Mouse (Mus musculus): ENCODE measurements at regions not wholly inside any gene's neighbourhood (a gene's known extent, or its start where the extent isn't known, plus 50 kb on each side); places are given as distances from the start of the nearest gene placed in this dataset.
A peak's percentile ranks its signal among the peaks of the same experiment; 100 is the strongest.

GRCm38 (mm10) chr3:57910020-57910419 is 62.1 kb upstream of the Pfn2 start:
- Histone ChIP-seq H3K27ac (ENCODE audit: insufficient read depth, low read length) (no peak overlapping the region), H3K4me3 (ENCODE audit: insufficient read depth, low read length) (no peak overlapping the region), H3K4me1 (ENCODE audit: control insufficient read depth, insufficient read depth, low read length) (no peaks in the 10 kb centered on the region)
- no peak for TF ChIP-seq CTCF (IDR thresholded peaks at IDR 0.05; ENCODE audit: extremely low read depth, insufficient read depth, low read length)
- no peak for TF ChIP-seq POLR2A (IDR thresholded peaks at IDR 0.05; ENCODE audit: extremely low read depth, insufficient read depth, low read length)

GRCm38 (mm10) chr3:57911831-57912596 is 64.1 kb upstream of the Pfn2 start:
- Histone ChIP-seq H3K4me3 (ENCODE audit: insufficient read depth, low read length) (no peak overlapping the region), H3K4me1 (ENCODE audit: control insufficient read depth, insufficient read depth, low read length) (no peaks in the 10 kb centered on the region), H3K27ac (ENCODE audit: insufficient read depth, low read length) (no peak overlapping the region)

DNA sequence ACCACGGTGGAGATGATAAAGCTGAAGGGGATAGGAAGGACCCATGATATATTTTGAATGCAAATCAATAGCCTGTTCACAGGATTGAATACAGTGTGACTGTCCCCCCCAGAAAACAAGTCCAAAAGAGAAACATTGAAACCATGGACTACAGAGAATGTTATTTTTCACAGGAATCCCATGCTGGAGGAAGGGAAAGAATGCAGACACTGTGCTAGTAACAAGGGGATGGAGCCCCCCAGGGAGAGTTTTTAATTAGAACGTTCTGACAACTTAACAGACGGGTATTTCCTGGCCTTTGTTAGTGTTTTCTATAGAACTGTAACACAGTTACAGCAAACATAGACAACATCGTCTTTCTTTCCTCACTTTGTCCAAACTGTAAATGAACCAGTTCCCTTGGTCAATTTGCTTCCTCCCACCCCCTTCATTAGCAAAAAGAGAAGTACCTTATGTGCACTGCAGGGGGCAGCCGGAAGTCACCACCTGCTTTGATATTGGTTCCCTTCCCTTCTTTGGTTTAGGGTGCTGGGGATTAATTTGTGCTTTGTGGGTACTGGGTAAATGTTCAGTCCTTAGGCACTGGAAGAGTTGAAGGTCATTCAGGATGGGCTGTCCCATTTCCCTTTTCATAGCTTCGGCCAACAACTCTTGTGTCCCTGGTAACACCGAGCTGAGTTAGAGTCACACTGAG is 64.9 kb upstream of the Pfn2 start:
- TF ChIP-seq POLR2A (IDR thresholded peaks at IDR 0.05; ENCODE audit: extremely low read depth, insufficient read depth, low read length) (no peak), CTCF (IDR thresholded peaks at IDR 0.05; ENCODE audit: extremely low read depth, insufficient read depth, low read length) (no peak)
- Histone ChIP-seq H3K27ac (ENCODE audit: insufficient read depth, low read length) (0 out of 2 replicates have a peak overlapping the region, but pooled peaks have one; percentile 25), H3K4me1 (ENCODE audit: control insufficient read depth, insufficient read depth, low read length) (no peaks in the 10 kb centered on the region), H3K4me3 (ENCODE audit: insufficient read depth, low read length) (no peak overlapping the region)

More at GRCm38 (mm10) chr3:57911831-57912596, 64.1 kb upstream of the Pfn2 start:
- TF ChIP-seq POLR2A (IDR thresholded peaks at IDR 0.05; ENCODE audit: extremely low read depth, insufficient read depth, low read length) (no peak), CTCF (IDR thresholded peaks at IDR 0.05; ENCODE audit: extremely low read depth, insufficient read depth, low read length) (no peak)

- H3K4me1 ChIP-seq (ENCODE audit: control insufficient read depth, insufficient read depth, low read length), result no peaks in the 10 kb centered on the region
- no peak overlapping the region for H3K27ac ChIP-seq (ENCODE audit: insufficient read depth, low read length)
- H3K4me3 ChIP-seq (ENCODE audit: insufficient read depth, low read length), result no peak overlapping the region
- TF ChIP-seq POLR2A (IDR thresholded peaks at IDR 0.05; ENCODE audit: extremely low read depth, insufficient read depth, low read length) (no peak), CTCF (IDR thresholded peaks at IDR 0.05; ENCODE audit: extremely low read depth, insufficient read depth, low read length) (no peak)
These were observed 66.8 kb upstream of the Pfn2 start for GRCm38 (mm10) chr3:57914687-57915086.

GRCm38 (mm10) chr3:57918913-57919312 is 71.0 kb upstream of the Pfn2 start:
- no peak overlapping the region for H3K4me3 ChIP-seq (ENCODE audit: insufficient read depth, low read length)
- no peaks in the 10 kb centered on the region for H3K4me1 ChIP-seq (ENCODE audit: control insufficient read depth, insufficient read depth, low read length)
- no peak for TF ChIP-seq CTCF (IDR thresholded peaks at IDR 0.05; ENCODE audit: extremely low read depth, insufficient read depth, low read length)
- no peak for TF ChIP-seq POLR2A (IDR thresholded peaks at IDR 0.05; ENCODE audit: extremely low read depth, insufficient read depth, low read length)
- H3K27ac ChIP-seq (ENCODE audit: insufficient read depth, low read length), result no peak overlapping the region

- TF ChIP-seq POLR2A (IDR thresholded peaks at IDR 0.05; ENCODE audit: extremely low read depth, insufficient read depth, low read length), result no peak
- TF ChIP-seq CTCF (IDR thresholded peaks at IDR 0.05; ENCODE audit: extremely low read depth, insufficient read depth, low read length), result no peak
- Histone ChIP-seq H3K4me1 (ENCODE audit: control insufficient read depth, insufficient read depth, low read length) (no peaks in the 10 kb centered on the region), H3K4me3 (ENCODE audit: insufficient read depth, low read length) (no peak overlapping the region), H3K27ac (ENCODE audit: insufficient read depth, low read length) (no peak overlapping the region)
These were observed 71.7 kb upstream of the Pfn2 start for GRCm38 (mm10) chr3:57919390-57920089.

- Histone ChIP-seq H3K4me3 (ENCODE audit: insufficient read depth, low read length) (no peak overlapping the region), H3K4me1 (ENCODE audit: control insufficient read depth, insufficient read depth, low read length) (no peaks in the 10 kb centered on the region), H3K27ac (ENCODE audit: insufficient read depth, low read length) (no peak overlapping the region)
- no peak for TF ChIP-seq CTCF (IDR thresholded peaks at IDR 0.05; ENCODE audit: extremely low read depth, insufficient read depth, low read length)
- TF ChIP-seq POLR2A (IDR thresholded peaks at IDR 0.05; ENCODE audit: extremely low read depth, insufficient read depth, low read length), result no peak
These were observed 72.2 kb upstream of the Pfn2 start for GRCm38 (mm10) chr3:57920090-57920432.

DNA sequence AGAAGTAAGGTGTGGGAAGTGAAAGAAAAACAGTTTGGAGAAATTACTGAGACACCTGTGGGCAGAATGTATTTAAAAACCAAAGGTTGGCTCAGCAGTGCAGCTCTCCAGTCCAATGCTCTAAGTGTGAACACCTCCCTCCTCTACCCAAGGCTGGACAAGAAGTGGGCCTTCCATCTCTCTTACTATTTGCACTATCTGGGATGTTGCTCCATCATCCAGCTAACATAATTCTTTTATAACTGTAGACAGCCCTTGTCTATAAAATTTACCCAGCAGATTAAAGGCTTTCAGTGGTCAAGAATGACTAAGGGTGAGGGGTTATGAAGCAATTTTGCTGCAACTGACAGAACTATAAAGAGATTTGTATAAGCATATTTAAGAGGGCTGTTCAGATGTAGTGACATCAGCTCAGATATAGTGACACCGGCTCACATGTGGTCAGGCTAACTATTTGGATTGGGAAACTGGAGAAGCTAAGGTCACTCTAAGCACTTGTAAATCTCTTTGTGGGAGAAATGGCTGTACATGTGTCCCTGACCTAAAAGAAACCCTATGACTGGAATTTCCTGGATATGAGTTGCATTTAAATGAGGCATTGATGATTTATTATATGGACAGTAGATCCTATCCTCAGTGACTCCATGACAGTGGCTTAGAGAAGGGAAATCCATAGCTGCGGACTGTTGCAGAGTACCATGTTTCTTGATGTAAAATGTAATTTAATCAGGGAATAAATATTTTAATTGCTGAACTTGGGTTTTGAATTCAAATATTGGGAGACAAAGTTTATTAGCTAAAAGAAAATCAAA is 73.4 kb upstream of the Pfn2 start:
- no peaks in the 10 kb centered on the region for H3K4me1 ChIP-seq (ENCODE audit: control insufficient read depth, insufficient read depth, low read length)
- TF ChIP-seq POLR2A (IDR thresholded peaks at IDR 0.05; ENCODE audit: extremely low read depth, insufficient read depth, low read length) (no peak), CTCF (IDR thresholded peaks at IDR 0.05; ENCODE audit: extremely low read depth, insufficient read depth, low read length) (no peak)
- H3K27ac ChIP-seq (ENCODE audit: insufficient read depth, low read length), result no peak overlapping the region
- H3K4me3 ChIP-seq (ENCODE audit: insufficient read depth, low read length), result no peak overlapping the region

GRCm38 (mm10) chr3:57923061-57923460 is 75.2 kb upstream of the Pfn2 start:
- TF ChIP-seq CTCF (IDR thresholded peaks at IDR 0.05; ENCODE audit: extremely low read depth, insufficient read depth, low read length), result no peak
- no peak for TF ChIP-seq POLR2A (IDR thresholded peaks at IDR 0.05; ENCODE audit: extremely low read depth, insufficient read depth, low read length)

More at GRCm38 (mm10) chr3:57923061-57923460, 75.2 kb upstream of the Pfn2 start:
- Histone ChIP-seq H3K4me3 (ENCODE audit: insufficient read depth, low read length) (no peak overlapping the region), H3K4me1 (ENCODE audit: control insufficient read depth, insufficient read depth, low read length) (no peaks in the 10 kb centered on the region), H3K27ac (ENCODE audit: insufficient read depth, low read length) (no peak overlapping the region)
